Mouse (Mus musculus): ENCODE measurements at regions not wholly inside any gene's neighbourhood (a gene's known extent, or its start where the extent isn't known, plus 50 kb on each side); places are given as distances from the start of the nearest gene placed in this dataset.

GRCm38 (mm10) chr2:144123395-144124034 lies 90.7 kb downstream of the Banf2 start:
- Histone ChIP-seq H3K4me3 (ENCODE audit: low read length) (no peak overlapping the region), H3K4me2 (ENCODE audit: low read depth, low read length) (peak overlapping the region; percentile 37; the same call in 1 of the 2 replicates), H3K4me1 (ENCODE audit: control insufficient read depth, insufficient read depth, low read length) (peaks cover 15% of the 10 kb centered on the region), H3K27ac (ENCODE audit: low read length) (peak overlapping the region; percentile 62), H3K36me3 (ENCODE audit: control insufficient read depth, insufficient read depth) (no peaks in the 10 kb centered on the region), H3K27me3 (ENCODE audit: control insufficient read depth, insufficient read depth, low read length) (no peaks in the 10 kb centered on the region), H3K9ac (ENCODE audit: low read length) (no peak overlapping the region), H3K9me3 (replicated peaks; ENCODE audit: control insufficient read depth, low read length) (no peaks in the 10 kb centered on the region)
- ATAC-seq (replicated peaks; ENCODE audit: extremely low read depth, insufficient read depth, low FRiP score), result peak; percentile 69
- 42% methylated on average over 8 of the region's 8 CpGs for WGBS

- H3K4me2 ChIP-seq (ENCODE audit: low read depth, low read length), result no peak overlapping the region
- H3K4me1 ChIP-seq (ENCODE audit: control insufficient read depth, insufficient read depth, low read length), result peaks cover 14% of the 10 kb centered on the region
- H3K27ac ChIP-seq (ENCODE audit: low read length), result no peak overlapping the region
- no peak overlapping the region for H3K9ac ChIP-seq (ENCODE audit: low read length)
- ATAC-seq (replicated peaks; ENCODE audit: extremely low read depth, insufficient read depth, low FRiP score), result no peak
- H3K27me3 ChIP-seq (ENCODE audit: control insufficient read depth, insufficient read depth, low read length), result no peaks in the 10 kb centered on the region
- no peaks in the 10 kb centered on the region for H3K36me3 ChIP-seq (ENCODE audit: control insufficient read depth, insufficient read depth)
- 77% methylated on average over 12 of the region's 13 CpGs for WGBS
- no peaks in the 10 kb centered on the region for H3K9me3 ChIP-seq (replicated peaks; ENCODE audit: control insufficient read depth, low read length)
- no peak overlapping the region for H3K4me3 ChIP-seq (ENCODE audit: low read length)
Observed at GRCm38 (mm10) chr2:144127082-144128037, 94.5 kb downstream of the Banf2 start.

- H3K4me3 ChIP-seq (ENCODE audit: low read length), result no peak overlapping the region
- WGBS, result 87% methylated on average over 3 of the region's 3 CpGs
- H3K4me2 ChIP-seq (ENCODE audit: low read depth, low read length), result no peak overlapping the region
- no peak overlapping the region for H3K9ac ChIP-seq (ENCODE audit: low read length)
- no peaks in the 10 kb centered on the region for H3K27me3 ChIP-seq (ENCODE audit: control insufficient read depth, insufficient read depth, low read length)
- ATAC-seq (replicated peaks; ENCODE audit: extremely low read depth, insufficient read depth, low FRiP score), result no peak
- no peak overlapping the region for H3K27ac ChIP-seq (ENCODE audit: low read length)
- H3K9me3 ChIP-seq (replicated peaks; ENCODE audit: control insufficient read depth, low read length), result no peaks in the 10 kb centered on the region
- H3K4me1 ChIP-seq (ENCODE audit: control insufficient read depth, insufficient read depth, low read length), result peaks cover 7% of the 10 kb centered on the region
- no peaks in the 10 kb centered on the region for H3K36me3 ChIP-seq (ENCODE audit: control insufficient read depth, insufficient read depth)
Observed at GRCm38 (mm10) chr2:144128038-144128402, 95.2 kb downstream of the Banf2 start.

- no peak overlapping the region for H3K4me2 ChIP-seq (ENCODE audit: low read depth, low read length)
- WGBS, result 66% methylated on average over 4 of the region's 4 CpGs
- no peaks in the 10 kb centered on the region for H3K36me3 ChIP-seq (ENCODE audit: control insufficient read depth, insufficient read depth)
- H3K9me3 ChIP-seq (replicated peaks; ENCODE audit: control insufficient read depth, low read length), result no peaks in the 10 kb centered on the region
- no peak overlapping the region for H3K9ac ChIP-seq (ENCODE audit: low read length)
- H3K27me3 ChIP-seq (ENCODE audit: control insufficient read depth, insufficient read depth, low read length), result no peaks in the 10 kb centered on the region
- ATAC-seq (replicated peaks; ENCODE audit: extremely low read depth, insufficient read depth, low FRiP score), result no peak
- H3K4me3 ChIP-seq (ENCODE audit: low read length), result no peak overlapping the region
- H3K27ac ChIP-seq (ENCODE audit: low read length), result no peak overlapping the region
- H3K4me1 ChIP-seq (ENCODE audit: control insufficient read depth, insufficient read depth, low read length), result peaks cover 3% of the 10 kb centered on the region
Observed at GRCm38 (mm10) chr2:144128527-144128926, 95.7 kb downstream of the Banf2 start.

- Histone ChIP-seq H3K4me2 (ENCODE audit: low read depth, low read length) (no peak overlapping the region), H3K36me3 (ENCODE audit: control insufficient read depth, insufficient read depth) (no peaks in the 10 kb centered on the region), H3K27ac (ENCODE audit: low read length) (peak overlapping the region; percentile 62), H3K9me3 (replicated peaks; ENCODE audit: control insufficient read depth, low read length) (no peaks in the 10 kb centered on the region), H3K27me3 (ENCODE audit: control insufficient read depth, insufficient read depth, low read length) (no peaks in the 10 kb centered on the region), H3K4me3 (ENCODE audit: low read length) (no peak overlapping the region), H3K9ac (ENCODE audit: low read length) (no peak overlapping the region), H3K4me1 (ENCODE audit: control insufficient read depth, insufficient read depth, low read length) (peaks cover 4% of the 10 kb centered on the region; the same call in 1 of the 2 replicates)
- ATAC-seq (replicated peaks; ENCODE audit: extremely low read depth, insufficient read depth, low FRiP score), result no peak
- WGBS, result 56% methylated on average over 14 of the region's 14 CpGs
Observed at GRCm38 (mm10) chr2:144133806-144134574, 101.1 kb downstream of the Banf2 start.

- Histone ChIP-seq H3K9me3 (replicated peaks; ENCODE audit: control insufficient read depth, low read length) (no peaks in the 10 kb centered on the region), H3K27ac (ENCODE audit: low read length) (peak overlapping the region; percentile 62), H3K4me3 (ENCODE audit: low read length) (no peak overlapping the region), H3K9ac (ENCODE audit: low read length) (no peak overlapping the region), H3K4me2 (ENCODE audit: low read depth, low read length) (no peak overlapping the region), H3K27me3 (ENCODE audit: control insufficient read depth, insufficient read depth, low read length) (no peaks in the 10 kb centered on the region), H3K4me1 (ENCODE audit: control insufficient read depth, insufficient read depth, low read length) (peaks cover 4% of the 10 kb centered on the region; the same call in 1 of the 2 replicates), H3K36me3 (ENCODE audit: control insufficient read depth, insufficient read depth) (no peaks in the 10 kb centered on the region)
- 60% methylated on average over 9 of the region's 9 CpGs for WGBS
- ATAC-seq (replicated peaks; ENCODE audit: extremely low read depth, insufficient read depth, low FRiP score), result peak; percentile 38; the same call in 1 of the 2 replicates
Observed at GRCm38 (mm10) chr2:144134575-144134958, 101.7 kb downstream of the Banf2 start.

- Histone ChIP-seq H3K4me3 (ENCODE audit: low read length) (no peak overlapping the region), H3K27ac (ENCODE audit: low read length) (no peak overlapping the region), H3K36me3 (ENCODE audit: control insufficient read depth, insufficient read depth) (no peaks in the 10 kb centered on the region), H3K4me1 (ENCODE audit: control insufficient read depth, insufficient read depth, low read length) (peaks cover 4% of the 10 kb centered on the region; the same call in 1 of the 2 replicates), H3K9me3 (replicated peaks; ENCODE audit: control insufficient read depth, low read length) (no peaks in the 10 kb centered on the region), H3K4me2 (ENCODE audit: low read depth, low read length) (no peak overlapping the region), H3K27me3 (ENCODE audit: control insufficient read depth, insufficient read depth, low read length) (no peaks in the 10 kb centered on the region), H3K9ac (ENCODE audit: low read length) (no peak overlapping the region)
- ATAC-seq (replicated peaks; ENCODE audit: extremely low read depth, insufficient read depth, low FRiP score), result no peak
- 94% methylated on average over 1 of the region's 1 CpGs for WGBS
Observed at GRCm38 (mm10) chr2:144135586-144135985, 102.7 kb downstream of the Banf2 start.

GRCm38 (mm10) chr2:144143620-144144384 lies 110.9 kb downstream of the Banf2 start:
- ATAC-seq (replicated peaks; ENCODE audit: extremely low read depth, insufficient read depth, low FRiP score), result no peak
- 52% methylated on average over 9 of the region's 9 CpGs for WGBS

More at GRCm38 (mm10) chr2:144143620-144144384, 110.9 kb downstream of the Banf2 start:
- Histone ChIP-seq H3K4me3 (ENCODE audit: low read length) (no peak overlapping the region), H3K4me1 (ENCODE audit: control insufficient read depth, insufficient read depth, low read length) (peaks cover 3% of the 10 kb centered on the region; the same call in 1 of the 2 replicates), H3K27ac (ENCODE audit: low read length) (peak overlapping the region; percentile 35; the same call in 1 of the 2 replicates), H3K27me3 (ENCODE audit: control insufficient read depth, insufficient read depth, low read length) (no peaks in the 10 kb centered on the region), H3K9ac (ENCODE audit: low read length) (no peak overlapping the region), H3K4me2 (ENCODE audit: low read depth, low read length) (no peak overlapping the region), H3K36me3 (ENCODE audit: control insufficient read depth, insufficient read depth) (no peaks in the 10 kb centered on the region), H3K9me3 (replicated peaks; ENCODE audit: control insufficient read depth, low read length) (no peaks in the 10 kb centered on the region)
